Mouse (Mus musculus): Measurements from ENCODE around the gene Atg7. TPM values are rescaled to one million over a fixed set of nuclear protein-coding genes. Genes with fewer than 3 reads are reported as not detected.

The Atg7 gene
- polyA plus RNA-seq, 1 experiment: 21.5 TPM

- DNase-seq (ENCODE audit: low spot score): no peak
These were observed 261.9 kb downstream of the Atg7 start for GRCm38 (mm10) chr6:114904818-114905217.

DNA sequence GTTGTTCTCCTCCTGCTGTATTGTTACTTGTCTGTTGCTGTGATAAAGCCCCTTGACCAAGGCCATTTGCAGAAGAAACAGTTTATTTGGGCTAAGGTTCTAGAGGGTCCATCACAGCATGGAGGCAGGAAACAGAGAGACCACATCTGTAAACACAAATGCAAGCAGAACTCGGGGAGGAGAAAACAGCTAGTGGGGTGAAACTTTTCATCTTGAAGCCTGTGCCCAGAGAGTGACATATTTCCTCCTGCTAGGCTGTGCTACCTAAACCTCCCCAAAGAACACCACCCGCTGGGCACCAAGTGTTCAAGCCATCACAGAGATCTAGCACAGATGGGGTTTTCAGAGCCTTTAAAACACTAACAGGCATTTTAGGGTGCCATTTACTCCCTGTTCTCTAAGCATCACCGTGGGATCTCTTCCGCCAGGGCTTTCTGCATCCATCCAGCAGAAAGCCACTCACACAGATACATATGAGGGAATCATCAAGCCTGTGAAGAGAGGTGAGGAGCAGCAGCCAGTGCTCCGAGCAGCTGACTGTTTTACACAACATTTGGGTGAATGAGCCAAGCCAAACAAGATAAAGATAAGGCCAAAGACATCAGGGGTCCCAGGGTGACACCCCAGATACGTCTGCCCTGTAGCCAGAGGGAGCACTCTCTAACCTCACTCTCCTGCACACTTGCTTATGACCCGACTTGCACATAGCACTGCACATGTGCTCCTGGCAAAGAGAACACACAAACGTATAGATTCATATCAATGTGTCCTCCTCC is 262.5 kb downstream of the Atg7 start:
- no peak for DNase-seq (ENCODE audit: low spot score)

GRCm38 (mm10) chr6:114906209-114906608 is 263.3 kb downstream of the Atg7 start:
- DNase-seq (ENCODE audit: low spot score): no peak

GRCm38 (mm10) chr6:114907459-114907858 is 264.6 kb downstream of the Atg7 start:
- DNase-seq (ENCODE audit: low spot score): no peak

DNA sequence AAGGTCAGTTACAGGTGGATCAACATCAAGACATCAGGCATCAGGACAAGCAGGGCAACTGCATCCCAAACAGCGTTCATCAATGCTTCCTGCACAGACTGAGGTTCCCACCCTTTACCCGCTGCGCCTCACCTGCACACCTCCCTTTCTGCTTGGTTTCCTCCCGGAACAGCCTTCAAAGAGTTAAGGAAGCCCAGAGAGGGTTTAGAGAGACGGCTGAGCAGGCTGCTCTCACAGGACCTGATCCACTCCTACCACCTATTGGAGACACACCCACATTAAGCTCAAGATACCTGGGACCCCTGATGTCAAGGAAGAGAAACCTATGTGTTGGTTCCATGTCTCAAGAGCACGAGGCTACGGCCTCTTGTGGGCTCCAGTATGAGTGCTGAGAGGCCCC is 266.9 kb downstream of the Atg7 start:
- DNase-seq (ENCODE audit: low spot score): no peak

Other genes starting within 250 kb of the Atg7 start
- 0.88 and 0.96 TPM in 2 replicates for gene Hrh1, start 245.2 kb upstream of the Atg7 start, polyA plus RNA-seq (2012; rRNA removed)

Measured in urinary bladder, adult 2 months (tissue).